Mouse (Mus musculus) midbrain, embryonic 14.5 days (tissue): Measurements from ENCODE around the gene Prr12. TPM values are rescaled to one million over a fixed set of nuclear protein-coding genes. Genes with fewer than 3 reads are reported as not detected.

Experiments used
- ATAC-seq: fragments of 200-750 bp; cut with Nextera tagmentation; 2 replicates; pipeline ENCODE4 v1.8.0; 2017; ENCODE audit warnings: moderate number of reproducible peaks, moderate library complexity; ENCODE audit not compliant: low FRiP score, low TSS enrichment
- DNase-seq: peaks from one replicate; pipeline ENCODE4 v3.0.0-alpha.2; 2015
- H3K27ac ChIP-seq: fragments of 300-500 bp; sonication (generic); replicated peaks from 2 replicates; pipeline ENCODE4 v1.5.1; 2014; ENCODE audit warnings: mild to moderate bottlenecking, low read depth, low read length, moderate library complexity
- H3K27me3 ChIP-seq: fragments of 300-500 bp; sonication (generic); 2 replicates; pipeline ENCODE4 v1.6.1; 2014; ENCODE audit warnings: low read length, control low read depth, mixed read lengths; ENCODE audit not compliant: control insufficient read depth, insufficient read depth
- H3K36me3 ChIP-seq: fragments of 300-500 bp; sonication (generic); 2 replicates; pipeline ENCODE4 v1.6.1; 2014; ENCODE audit warnings: low read length, control low read depth; ENCODE audit not compliant: control insufficient read depth, insufficient read depth
- H3K4me1 ChIP-seq: fragments of 300-500 bp; sonication (generic); 2 replicates; pipeline ENCODE4 v1.6.1; 2014; ENCODE audit warnings: mild to moderate bottlenecking, antibody characterized with exemption, low read length, control low read depth; ENCODE audit not compliant: control insufficient read depth, insufficient read depth
- H3K4me2 ChIP-seq: fragments of 300-500 bp; sonication (generic); 2 replicates; pipeline ENCODE4 v1.6.1; 2014; ENCODE audit warnings: mild to moderate bottlenecking, low read length, moderate library complexity
- H3K4me3 ChIP-seq: fragments of 300-500 bp; sonication (generic); replicated peaks from 2 replicates; pipeline ENCODE4 v1.5.1; 2014; ENCODE audit warnings: low read depth, low read length
- H3K9ac ChIP-seq: fragments of 300-500 bp; sonication (generic); replicated peaks from 2 replicates; pipeline ENCODE4 v1.6.1; 2014; ENCODE audit warnings: mild to moderate bottlenecking, low read length, moderate library complexity
- H3K9me3 ChIP-seq: fragments of 300-500 bp; sonication (generic); 2 replicates; pipeline ENCODE4 v1.6.1; 2016; ENCODE audit warnings: low read length, control low read depth, mixed read lengths; ENCODE audit not compliant: control insufficient read depth
- WGBS: fragments of 180-500 bp; shearing (Covaris S2); extraction: QIAGEN DNeasy Blood & Tissue Kit; methylation state at CpG from one replicate; pipeline ENCODE4 v1.1.7; 2014; 5-methylcytosine and 5-hydroxymethylcytosine counted together
- polyA plus RNA-seq: library from polyadenylated mRNA; unstranded; fragments of >200 nt; fragmentation: Nextera tagmentation; extraction: Ambion mirVana; gene quantifications from 2 replicates; pipeline ENCODE4 v1.2.1, GENCODE M21; 2014

Gene Prr12
- polyA plus RNA-seq, 1 experiment from 2014 or later, result 21.4 TPM

GRCm38 (mm10) chr7:45015957-45016612, 36.6 kb downstream of the Prr12 start, which contains the start of gene Scaf1:
Scaf1 (minus strand) TSS chr7:45016363.
- Histone ChIP-seq H3K27ac (peak within 1 kb of the TSS; percentile 81), H3K4me1 (peaks cover 24% of the 10 kb centered on the region), H3K4me3 (peak within 1 kb of the TSS; percentile 66), H3K36me3 (peaks cover 19% of the 10 kb centered on the region), H3K9me3 (no peaks in the 10 kb centered on the region), H3K27me3 (no peaks in the 10 kb centered on the region), H3K9ac (peak within 1 kb of the TSS; percentile 82), H3K4me2 (peak within 1 kb of the TSS; percentile 81)
- DNase-seq (peak; percentile 100), ATAC-seq (peak; percentile 96)
- under 1% methylated on average over 69 of the region's 69 CpGs for WGBS

DNA sequence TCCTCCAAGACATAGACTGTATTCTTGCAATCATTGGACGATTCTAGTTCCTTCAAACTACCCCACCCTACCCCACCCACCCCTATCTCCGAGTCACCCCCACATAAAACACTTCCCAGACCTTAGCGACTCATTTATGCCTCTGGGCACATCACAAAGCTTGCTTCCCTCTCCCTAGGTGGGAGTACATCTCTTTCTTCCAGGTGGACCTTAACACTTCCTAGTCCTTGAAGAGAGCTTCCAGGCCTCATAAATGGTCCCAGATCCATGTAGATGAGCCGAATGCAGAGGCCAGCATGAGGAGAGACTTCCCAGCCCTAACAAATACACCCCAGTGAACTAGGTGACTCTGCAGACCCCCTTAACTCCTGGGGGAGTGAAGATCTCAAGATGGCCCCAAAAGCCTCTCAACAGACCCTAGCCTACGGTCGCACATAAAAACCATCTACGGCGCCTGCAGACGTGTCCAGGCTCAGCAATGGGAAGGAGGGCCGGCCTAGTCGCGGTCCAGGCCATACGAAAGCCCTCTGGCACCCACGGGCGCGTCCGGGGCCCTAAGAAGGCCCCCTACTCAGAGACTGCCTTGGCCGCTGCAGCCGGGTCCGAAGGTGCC, 37.2 kb downstream of the Prr12 start:
- WGBS, result 2% methylated on average over 20 of the region's 20 CpGs

DNA sequence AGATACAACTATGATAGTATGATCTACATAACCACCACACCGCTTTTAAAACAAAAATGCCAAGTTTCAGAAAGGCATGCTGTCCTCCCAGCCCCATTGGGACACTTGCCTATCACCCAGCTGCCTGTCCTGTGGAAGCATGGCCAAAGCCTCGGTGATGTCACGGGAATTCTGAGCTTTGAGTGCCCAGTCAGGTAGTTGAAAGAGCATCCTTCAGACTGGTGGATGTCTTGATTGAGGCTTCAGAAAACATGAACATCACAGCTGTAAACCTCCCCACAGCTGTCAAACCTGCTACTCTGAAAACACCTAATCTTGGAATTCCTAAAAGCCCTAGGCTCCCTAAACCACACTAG, 38.6 kb downstream of the Prr12 start:
- H3K27ac ChIP-seq, result no peak overlapping the region
- ATAC-seq, result no peak
- H3K9ac ChIP-seq, result no peak overlapping the region
- H3K9me3 ChIP-seq, result no peaks in the 10 kb centered on the region
- peaks cover 37% of the 10 kb centered on the region for H3K36me3 ChIP-seq
- H3K4me1 ChIP-seq, result peaks cover 24% of the 10 kb centered on the region
- H3K4me2 ChIP-seq, result no peak overlapping the region
- H3K4me3 ChIP-seq, result no peak overlapping the region
- WGBS, result 95% methylated on average over 3 of the region's 3 CpGs
- no peak for DNase-seq
- no peaks in the 10 kb centered on the region for H3K27me3 ChIP-seq

More for the DNA sequence above, 37.2 kb downstream of the Prr12 start:
- peaks cover 23% of the 10 kb centered on the region for H3K36me3 ChIP-seq
- peak overlapping the region; percentile 66 for H3K4me3 ChIP-seq
- DNase-seq (no peak), ATAC-seq (no peak)
- peak overlapping the region; percentile 81 for H3K27ac ChIP-seq
- peak overlapping the region; percentile 81 for H3K4me2 ChIP-seq
- H3K9ac ChIP-seq, result peak overlapping the region; percentile 82
- no peaks in the 10 kb centered on the region for H3K27me3 ChIP-seq
- no peaks in the 10 kb centered on the region for H3K9me3 ChIP-seq
- peaks cover 24% of the 10 kb centered on the region for H3K4me1 ChIP-seq

DNA sequence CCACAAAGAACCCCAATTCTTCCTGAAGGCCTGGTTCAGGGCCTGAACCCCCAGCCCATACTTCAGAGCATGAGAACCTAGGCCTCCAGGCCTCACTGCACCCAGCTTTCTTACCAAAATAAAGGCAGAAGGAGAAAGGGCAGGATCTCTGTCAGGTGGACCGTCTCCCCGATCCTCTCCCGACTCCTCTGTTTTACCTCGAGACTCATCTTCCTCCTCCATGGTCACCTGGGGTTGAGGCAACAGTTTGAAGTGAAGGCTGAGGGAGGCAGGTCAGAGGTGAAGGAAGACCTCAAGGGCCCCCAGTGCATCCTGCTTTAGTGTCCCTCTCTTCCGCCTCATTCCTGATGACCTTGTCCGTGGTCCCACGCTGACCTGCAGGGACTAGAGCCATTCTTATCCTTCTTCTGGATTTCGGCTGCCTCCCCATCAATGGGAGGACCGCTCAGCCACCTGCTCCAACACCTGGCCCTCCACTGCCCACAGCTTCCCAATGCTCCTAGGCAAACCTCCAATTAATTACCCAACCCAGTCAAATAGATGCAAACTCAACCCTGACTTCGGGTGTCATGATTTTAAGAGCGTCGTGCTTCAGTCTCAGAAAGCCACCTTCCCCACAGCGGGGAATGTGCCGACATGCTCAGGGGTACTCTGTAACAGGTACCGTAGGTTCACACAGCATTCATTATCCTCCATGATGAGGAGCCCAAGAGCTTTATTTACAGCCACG, 39.1 kb downstream of the Prr12 start:
- Histone ChIP-seq H3K27ac (no peak overlapping the region), H3K4me1 (peaks cover 24% of the 10 kb centered on the region), H3K9ac (no peak overlapping the region), H3K27me3 (no peaks in the 10 kb centered on the region), H3K36me3 (peaks cover 42% of the 10 kb centered on the region), H3K9me3 (no peaks in the 10 kb centered on the region), H3K4me3 (no peak overlapping the region), H3K4me2 (no peak overlapping the region)
- DNase-seq (no peak), ATAC-seq (no peak)
- WGBS, result 94% methylated on average over 16 of the region's 16 CpGs

DNA sequence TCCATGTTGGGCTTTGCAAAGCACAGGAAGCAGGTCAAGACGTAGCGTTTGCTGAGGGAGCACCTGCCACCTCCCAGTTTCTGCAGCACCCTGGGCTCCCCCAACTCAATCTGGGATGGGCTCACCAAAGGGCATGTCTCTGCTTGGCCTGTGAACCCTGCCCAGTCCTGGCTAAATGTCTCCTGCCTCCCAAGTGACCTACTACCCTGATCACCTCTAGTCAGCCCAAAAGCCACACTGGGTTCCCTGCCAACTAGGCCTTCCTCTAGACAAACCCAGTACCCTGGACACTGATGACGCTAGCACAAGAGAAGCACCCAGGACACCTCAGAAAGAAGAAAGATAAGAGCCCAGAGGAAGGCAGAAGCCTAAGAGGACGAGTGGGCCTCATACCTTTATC, 39.9 kb downstream of the Prr12 start:
- H3K36me3 ChIP-seq, result peaks cover 49% of the 10 kb centered on the region
- H3K4me3 ChIP-seq, result no peak overlapping the region
- ATAC-seq, result no peak
- H3K4me2 ChIP-seq, result no peak overlapping the region
- 88% methylated on average over 4 of the region's 4 CpGs for WGBS
- no peak overlapping the region for H3K27ac ChIP-seq
- peaks cover 20% of the 10 kb centered on the region for H3K4me1 ChIP-seq
- no peak for DNase-seq
- H3K9me3 ChIP-seq, result no peaks in the 10 kb centered on the region
- no peaks in the 10 kb centered on the region for H3K27me3 ChIP-seq
- no peak overlapping the region for H3K9ac ChIP-seq

DNA sequence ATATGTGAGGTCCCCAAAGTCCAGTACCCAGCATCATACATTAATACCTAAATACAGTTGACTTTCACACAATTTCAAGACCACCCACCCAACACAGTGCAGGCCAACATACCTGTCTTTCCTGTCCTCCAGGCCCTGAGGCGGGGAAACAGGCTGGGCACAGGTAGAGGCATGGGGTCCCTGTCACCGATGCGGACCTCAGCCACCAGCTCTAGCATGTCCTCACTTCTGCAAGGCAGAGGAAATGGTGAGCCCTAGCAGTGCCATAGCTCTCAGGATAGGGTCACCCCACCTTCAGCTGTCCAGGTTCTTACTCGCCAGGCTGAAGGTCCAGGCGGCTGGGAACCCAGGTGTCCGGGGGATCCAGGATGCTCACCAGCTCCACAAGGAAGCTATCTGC, 40.7 kb downstream of the Prr12 start:
- peaks cover 58% of the 10 kb centered on the region for H3K36me3 ChIP-seq
- no peak overlapping the region for H3K4me2 ChIP-seq
- peaks cover 15% of the 10 kb centered on the region for H3K4me1 ChIP-seq
- H3K9me3 ChIP-seq, result no peaks in the 10 kb centered on the region
- H3K27me3 ChIP-seq, result no peaks in the 10 kb centered on the region
- ATAC-seq (no peak), DNase-seq (no peak)
- no peak overlapping the region for H3K27ac ChIP-seq
- no peak overlapping the region for H3K9ac ChIP-seq
- 97% methylated on average over 6 of the region's 6 CpGs for WGBS
- no peak overlapping the region for H3K4me3 ChIP-seq

DNA sequence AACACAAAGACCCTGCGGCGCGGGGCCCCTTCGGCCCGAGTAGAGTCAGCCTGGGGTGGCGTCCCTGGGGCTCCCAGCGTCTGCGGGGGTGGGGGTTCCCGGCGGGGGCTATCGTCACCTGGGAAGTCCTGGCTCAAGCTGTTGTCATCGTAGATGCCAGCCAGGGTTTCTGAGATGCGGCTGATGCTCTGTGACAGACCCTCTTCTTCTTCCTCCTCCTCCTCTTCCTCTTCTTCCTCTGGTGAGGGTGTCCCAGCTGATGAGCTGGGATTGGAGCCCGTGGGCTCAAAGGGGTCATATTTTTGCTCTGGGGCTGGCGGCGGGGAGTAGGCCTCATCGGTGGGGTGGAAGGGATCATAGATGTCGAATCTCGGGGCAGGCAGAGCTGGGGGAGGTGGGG, 44.3 kb downstream of the Prr12 start:
- Histone ChIP-seq H3K9me3 (no peaks in the 10 kb centered on the region), H3K4me1 (no peaks in the 10 kb centered on the region), H3K4me2 (no peak overlapping the region), H3K36me3 (peaks cover 92% of the 10 kb centered on the region), H3K9ac (no peak overlapping the region), H3K27ac (no peak overlapping the region), H3K27me3 (no peaks in the 10 kb centered on the region), H3K4me3 (no peak overlapping the region)
- 96% methylated on average over 19 of the region's 19 CpGs for WGBS
- DNase-seq (no peak), ATAC-seq (no peak)

DNA sequence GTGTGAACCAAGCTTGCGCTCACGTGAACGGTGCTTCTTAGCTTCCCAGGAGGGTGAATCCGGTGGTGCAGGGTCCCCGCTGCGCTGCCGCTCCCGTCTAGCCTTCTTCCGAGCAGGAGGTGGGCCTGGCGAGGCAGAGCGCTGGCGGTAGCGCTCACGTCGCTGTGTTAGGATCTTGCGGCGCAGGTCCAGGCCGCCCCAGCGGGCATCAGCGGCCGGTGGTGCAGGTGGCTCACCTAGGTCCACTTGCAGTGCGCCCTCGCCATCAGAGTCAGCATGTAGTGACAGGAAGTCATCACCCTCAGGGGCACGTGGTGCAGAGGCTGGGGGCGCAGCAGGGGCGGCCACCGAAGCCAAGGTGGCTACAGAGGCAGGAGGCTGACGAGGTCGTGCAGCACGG, 44.8 kb downstream of the Prr12 start:
- H3K4me1 ChIP-seq, result no peaks in the 10 kb centered on the region
- no peaks in the 10 kb centered on the region for H3K27me3 ChIP-seq
- H3K9ac ChIP-seq, result no peak overlapping the region
- no peak for ATAC-seq
- H3K9me3 ChIP-seq, result no peaks in the 10 kb centered on the region
- peaks cover 96% of the 10 kb centered on the region for H3K36me3 ChIP-seq
- H3K27ac ChIP-seq, result no peak overlapping the region
- H3K4me2 ChIP-seq, result no peak overlapping the region
- DNase-seq, result no peak
- 95% methylated on average over 30 of the region's 30 CpGs for WGBS
- no peak overlapping the region for H3K4me3 ChIP-seq
